ENCODE assay signal across 13 mouse cellular contexts in the genomic region with DNA sequence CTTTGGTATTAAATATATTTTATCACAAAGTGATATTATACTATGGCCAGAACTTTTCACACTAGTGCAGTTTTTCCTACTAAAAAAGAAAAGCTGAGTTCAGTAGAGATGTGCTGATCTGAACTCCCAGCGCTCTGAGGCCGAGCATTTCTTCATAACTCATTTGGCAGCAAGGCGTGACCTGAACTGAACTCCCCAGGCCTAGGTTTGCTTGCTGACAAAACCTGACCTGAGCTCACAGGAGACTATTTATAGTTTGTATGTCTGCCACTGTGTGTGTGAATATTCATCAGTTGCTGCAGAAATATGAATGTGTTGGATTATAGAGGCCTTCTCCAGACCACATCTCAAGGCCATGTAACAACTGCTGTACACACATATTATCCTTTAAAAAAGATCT.
A peak's percentile ranks its signal among the peaks of the same experiment; 100 is the strongest.
DNase-seq lines count a peak whose midpoint lies in the region; ATAC-seq and TF ChIP-seq lines count a peak whose summit lies in the region.
"Had no signal": no experiment of that assay in that cellular context is flagged by ENCODE, and none has a peak within 500 bp of the region (broad histone marks: within the 10 kb centered on the region; RNA-seq: fewer than 3 reads in every experiment).

No protein-coding gene starts in this region.

- no peak overlapping the region for H3K27ac ChIP-seq in heart, embryonic 11.5 days (ENCODE audit: low read depth, low read length)
- 0 out of 2 replicates have a peak overlapping the region, but pooled peaks have one; percentile 10 for H3K27ac ChIP-seq in CH12.LX (ENCODE audit: insufficient read depth, low read depth)
- H3K27ac ChIP-seq: forebrain, embryonic 10.5 days; heart, embryonic 13.5 days; lung, embryonic 15.5 days had no signal

- 73% methylated on average over 3 of the region's 3 CpGs for WGBS in heart, embryonic 11.5 days (ENCODE audit: insufficient replicate concordance)

- H3K4me1 ChIP-seq in heart, embryonic 11.5 days (ENCODE audit: control insufficient read depth, insufficient read depth, low read length): peaks cover 6% of the 10 kb centered on the region; the same call in 1 of the 2 replicates
- peaks cover 5 to 33% of the 10 kb centered on the region in 2 experiments; a peak in 3 of 4 replicates for H3K4me1 ChIP-seq in CH12.LX (ENCODE audit: control insufficient read depth in 1 of 2, insufficient read depth in 2 of 2)

- no peak for TF ChIP-seq CTCF in CH12.LX (conservative IDR thresholded peaks at IDR 0.05 in 1 of 2, IDR thresholded peaks at IDR 0.05 in 1 of 2; ENCODE audit: low read depth in 2 of 2, low read length in 2 of 2)

- TF ChIP-seq POLR2A in CH12.LX (IDR thresholded peaks at IDR 0.05; ENCODE audit: low read depth, low read length): no peak

- no peak overlapping the region for H3K4me3 ChIP-seq in heart, embryonic 11.5 days (ENCODE audit: low read depth, low read length)
- no peak overlapping the region for H3K4me3 ChIP-seq in CH12.LX (replicated peaks in 1 of 3; ENCODE audit: low read depth in 2 of 3, low read length in 2 of 3, poor library complexity in 1 of 3)
- H3K4me3 ChIP-seq: forebrain, embryonic 10.5 days; heart, embryonic 13.5 days; lung, embryonic 15.5 days had no signal

- in situ Hi-C loops in CH12.LX (cut with MboI; ENCODE audit: low pct_ligation_motif_present, low pct_unique_long_range_greater_than_20kb, low sequenced_read_pairs): loop anchor here (5.0 kb wide), 1 partner anchor 37 kb away; no protein-coding TSS in a partner anchor

- dilution Hi-C loops in CH12.LX (cut with MboI; ENCODE audit: extremely low pct_ligation_motif_present, extremely low pct_unique_long_range_greater_than_20kb, low sequenced_read_pairs): no loop called here

- no peaks in the 10 kb centered on the region for H3K36me3 ChIP-seq in heart, embryonic 11.5 days (ENCODE audit: control insufficient read depth, insufficient read depth, low read length)
- H3K36me3 ChIP-seq in CH12.LX (replicated peaks in 1 of 2; ENCODE audit: control insufficient read depth in 1 of 2, insufficient read depth in 1 of 2, low read length in 1 of 2): no peaks in the 10 kb centered on the region
- H3K36me3 ChIP-seq: forebrain, embryonic 10.5 days; heart, embryonic 13.5 days; lung, embryonic 15.5 days had no signal

- no peaks in the 10 kb centered on the region for H3K27me3 ChIP-seq in heart, embryonic 11.5 days (ENCODE audit: control insufficient read depth, insufficient read depth, low read length)
- H3K27me3 ChIP-seq in CH12.LX (replicated peaks): no peaks in the 10 kb centered on the region
- H3K27me3 ChIP-seq: heart, embryonic 13.5 days; lung, embryonic 15.5 days had no signal

- H3K4me2 ChIP-seq in heart, embryonic 11.5 days: no peak overlapping the region
- H3K4me2 ChIP-seq in CH12.LX (ENCODE audit: insufficient read depth, low read depth, poor library complexity, severe bottlenecking): no peak overlapping the region
- H3K4me2 ChIP-seq: heart, embryonic 13.5 days; lung, embryonic 15.5 days had no signal

- no peak for ATAC-seq in heart, embryonic 11.5 days (replicated peaks; ENCODE audit: insufficient number of reproducible peaks, low FRiP score, low TSS enrichment)
- ATAC-seq in activated CD4-positive, CD25-positive, alpha-beta regulatory T cell, adult 4 months: no peak
- ATAC-seq in cerebellum, adult (ENCODE audit: insufficient number of reproducible peaks, low FRiP score, low TSS enrichment): no peak
- ATAC-seq: midbrain, embryonic 16.5 days had no signal

- no peaks in the 10 kb centered on the region for H3K79me2 ChIP-seq in CH12.LX (replicated peaks; ENCODE audit: control insufficient read depth, extremely low read depth, insufficient read depth, poor library complexity, severe bottlenecking)

- DNase-seq in heart, adult 18-20 months: peak; percentile 80 to 83
- DNase-seq in CH12.LX (ENCODE audit: extremely low read depth): peak; percentile 23
- peak; percentile 55 to 71 for DNase-seq in gastrocnemius, adult 8-10 months (ENCODE audit: low spot score in 2 of 2)
- DNase-seq in induced T-regulatory cell, adult 2 months (ENCODE audit: low read depth): peak; percentile 55
- no peak for DNase-seq in embryo, embryonic 10 days (ENCODE audit: low spot score)
- DNase-seq: embryo, embryonic 11 days had no signal

- H3K9me3 ChIP-seq in heart, embryonic 11.5 days (replicated peaks; ENCODE audit: control insufficient read depth, low read length): no peaks in the 10 kb centered on the region
- no peaks in the 10 kb centered on the region for H3K9me3 ChIP-seq in CH12.LX (replicated peaks; ENCODE audit: low read length)
- H3K9me3 ChIP-seq: forebrain, embryonic 10.5 days; heart, embryonic 13.5 days; lung, embryonic 15.5 days had no signal

- H3K9ac ChIP-seq in heart, embryonic 11.5 days (ENCODE audit: low read depth, low read length): no peak overlapping the region
- H3K9ac ChIP-seq in CH12.LX (ENCODE audit: insufficient read depth, low read depth): no peak overlapping the region
- H3K9ac ChIP-seq: heart, embryonic 13.5 days; lung, embryonic 15.5 days had no signal

- TF ChIP-seq RAD21 in CH12.LX (IDR thresholded peaks at IDR 0.05; ENCODE audit: low read depth, low read length): no peak

- TF ChIP-seq EP300 in CH12.LX (IDR thresholded peaks at IDR 0.05; ENCODE audit: low read length): no peak

TF ChIP-seq in CH12.LX, 34 proteins besides CTCF, POLR2A, EP300 and RAD21:
- TF ChIP-seq MEF2A (IDR thresholded peaks at IDR 0.05; ENCODE audit: borderline replicate concordance, low read depth, low read length) (peak; percentile 75; the same call in 1 of the 2 replicates), CHD1 (IDR thresholded peaks at IDR 0.05; ENCODE audit: low read depth, low read length) (0 out of 2 replicates have a peak, but pooled peaks have one; percentile 29), GABPA (IDR thresholded peaks at IDR 0.05; ENCODE audit: insufficient replicate concordance, low read depth, low read length) (no peak), MAFK (IDR thresholded peaks at IDR 0.05; ENCODE audit: insufficient replicate concordance, low read length) (no peak)
TF ChIP-seq in CH12.LX: peak in this region for 2.
